Mouse (Mus musculus) bone marrow macrophage, adult 2 months (primary cell): Measurements from ENCODE around the gene Gk5. TPM values are rescaled to one million over a fixed set of nuclear protein-coding genes. Genes with fewer than 3 reads are reported as not detected.

ENCODE experiments used
- H3K27ac ChIP-seq: 2 replicates; pipeline ENCODE4 v1.5.1; 2012; ENCODE audit warnings: low read depth, low read length; ENCODE audit not compliant: insufficient read depth
- H3K4me1 ChIP-seq: 2 replicates; pipeline ENCODE4 v1.6.1; 2012; ENCODE audit warnings: low read length; ENCODE audit not compliant: control insufficient read depth, insufficient read depth
- H3K4me3 ChIP-seq: 2 replicates; pipeline ENCODE4 v1.5.1; 2012; ENCODE audit warnings: mild to moderate bottlenecking, low read length, moderate library complexity; ENCODE audit not compliant: insufficient read depth
- CTCF ChIP-seq: IDR thresholded peaks from 2 replicates; pipeline ENCODE4 v1.5.1; 2012; ENCODE audit warnings: low read depth, mild to moderate bottlenecking, low read length, moderate library complexity
- POLR2A ChIP-seq: IDR thresholded peaks from 2 replicates; pipeline ENCODE4 v1.6.1; 2012; ENCODE audit warnings: mild to moderate bottlenecking, low read depth, low read length, borderline replicate concordance
- polyA plus RNA-seq: library from polyadenylated mRNA; stranded (reverse); fragments of >200 nt; gene quantifications from 2 replicates; pipeline ENCODE4 v1.2.4, GENCODE M21; 2012; ENCODE audit not compliant: missing spikeins, insufficient read depth, insufficient read length

Gk5 gene
- polyA plus RNA-seq, 1 experiment: 2.6 TPM

- Histone ChIP-seq H3K27ac (no peak overlapping the region), H3K4me3 (no peak overlapping the region), H3K4me1 (no peaks in the 10 kb centered on the region)
- no peak for TF ChIP-seq CTCF
- TF ChIP-seq POLR2A: no peak
Measured at GRCm38 (mm10) chr9:96112879-96113361, 6.2 kb upstream of the Gk5 start.

GRCm38 (mm10) chr9:96116801-96117200, 2.4 kb upstream of the Gk5 start:
- TF ChIP-seq CTCF (no peak), POLR2A (no peak)
- Histone ChIP-seq H3K27ac (no peak overlapping the region), H3K4me3 (no peak overlapping the region), H3K4me1 (peaks cover 10% of the 10 kb centered on the region)

- no peak overlapping the region for H3K4me3 ChIP-seq
Measured at GRCm38 (mm10) chr9:96118216-96118615, 946 bp upstream of the Gk5 start.

GRCm38 (mm10) chr9:96127972-96128371, 8.8 kb downstream of the Gk5 start:
- Histone ChIP-seq H3K4me1 (peaks cover 3% of the 10 kb centered on the region; the same call in 1 of the 2 replicates), H3K4me3 (no peak overlapping the region), H3K27ac (no peak overlapping the region)
- no peak for TF ChIP-seq POLR2A
- no peak for TF ChIP-seq CTCF

More at GRCm38 (mm10) chr9:96118216-96118615, 946 bp upstream of the Gk5 start:
- Histone ChIP-seq H3K27ac (no peak overlapping the region), H3K4me1 (peaks cover 18% of the 10 kb centered on the region)
- TF ChIP-seq CTCF (no peak), POLR2A (no peak)

- Histone ChIP-seq H3K4me1 (peaks cover 15% of the 10 kb centered on the region), H3K4me3 (no peak overlapping the region), H3K27ac (no peak overlapping the region)
- TF ChIP-seq CTCF (no peak), POLR2A (no peak)
Measured at GRCm38 (mm10) chr9:96132956-96133603, 13.9 kb downstream of the Gk5 start.

- no peak for TF ChIP-seq CTCF
- no peak for TF ChIP-seq POLR2A
- H3K27ac ChIP-seq: peak overlapping the region; percentile 20
Measured at GRCm38 (mm10) chr9:96134470-96134869, 15.3 kb downstream of the Gk5 start.

GRCm38 (mm10) chr9:96134916-96135315, 15.8 kb downstream of the Gk5 start:
- no peak for TF ChIP-seq CTCF
- no peak for TF ChIP-seq POLR2A
- H3K27ac ChIP-seq: peak overlapping the region; percentile 20
- peaks cover 15% of the 10 kb centered on the region for H3K4me1 ChIP-seq
- no peak overlapping the region for H3K4me3 ChIP-seq

More at GRCm38 (mm10) chr9:96134470-96134869, 15.3 kb downstream of the Gk5 start:
- H3K4me1 ChIP-seq: peaks cover 15% of the 10 kb centered on the region
- H3K4me3 ChIP-seq: no peak overlapping the region

- TF ChIP-seq POLR2A: no peak
- TF ChIP-seq CTCF: no peak
- Histone ChIP-seq H3K27ac (no peak overlapping the region), H3K4me3 (no peak overlapping the region), H3K4me1 (peaks cover 15% of the 10 kb centered on the region)
Measured at GRCm38 (mm10) chr9:96135461-96135860, 16.3 kb downstream of the Gk5 start.

- H3K4me3 ChIP-seq: no peak overlapping the region
- peaks cover 19% of the 10 kb centered on the region for H3K4me1 ChIP-seq
- H3K27ac ChIP-seq: no peak overlapping the region
- no peak for TF ChIP-seq CTCF
- no peak for TF ChIP-seq POLR2A
Measured at GRCm38 (mm10) chr9:96138958-96139357, 19.8 kb downstream of the Gk5 start.

GRCm38 (mm10) chr9:96139876-96140275, 20.7 kb downstream of the Gk5 start:
- TF ChIP-seq CTCF: no peak
- Histone ChIP-seq H3K4me3 (no peak overlapping the region), H3K4me1 (peaks cover 16% of the 10 kb centered on the region), H3K27ac (no peak overlapping the region)
